Mouse (Mus musculus) stomach, postnatal 0 days (tissue): Measurements from ENCODE around the gene Cc2d1a.

ENCODE experiments used
- CTCF ChIP-seq: IDR thresholded peaks from 2 replicates; pipeline ENCODE4 v1.5.1; 2016; ENCODE audit warnings: antibody characterized with exemption, low read depth, mild to moderate bottlenecking, moderate library complexity
- EP300 ChIP-seq: optimal IDR thresholded peaks from 2 replicates; pipeline ENCODE3; 2016; ENCODE audit warnings: antibody characterized with exemption

DNA sequence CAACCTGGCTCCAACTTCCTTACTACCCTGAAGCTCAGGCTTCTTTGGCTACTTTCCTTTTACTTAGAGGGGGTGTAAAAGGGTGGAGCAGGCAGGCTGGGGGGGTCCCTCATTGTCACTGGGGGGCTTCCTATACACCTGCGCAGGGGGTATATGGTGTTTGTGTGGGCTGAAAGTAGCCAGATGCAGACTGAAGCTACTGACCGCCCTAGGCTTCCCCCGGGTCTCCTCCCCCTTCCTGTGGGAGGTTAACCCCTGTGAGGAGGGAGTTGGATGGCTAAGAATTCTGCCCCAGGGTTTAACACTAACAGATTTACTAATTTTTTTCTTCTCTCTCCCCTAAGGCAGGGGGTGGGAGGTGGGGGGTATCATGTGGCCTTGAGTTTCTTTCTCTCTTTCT, 28.8 kb upstream of the Cc2d1a start:
- TF ChIP-seq CTCF (no peak), EP300 (no peak)
